Mouse (Mus musculus) bone marrow macrophage, adult 2 months (primary cell): Measurements from ENCODE around the gene Tmtc2. TPM values are rescaled to one million over a fixed set of nuclear protein-coding genes. Genes with fewer than 3 reads are reported as not detected.

Experiments used
- H3K27ac ChIP-seq: 2 replicates; pipeline ENCODE4 v1.5.1; 2012; ENCODE audit warnings: low read depth, low read length; ENCODE audit not compliant: insufficient read depth
- H3K4me1 ChIP-seq: 2 replicates; pipeline ENCODE4 v1.6.1; 2012; ENCODE audit warnings: low read length; ENCODE audit not compliant: control insufficient read depth, insufficient read depth
- H3K4me3 ChIP-seq: 2 replicates; pipeline ENCODE4 v1.5.1; 2012; ENCODE audit warnings: mild to moderate bottlenecking, low read length, moderate library complexity; ENCODE audit not compliant: insufficient read depth
- CTCF ChIP-seq: IDR thresholded peaks from 2 replicates; pipeline ENCODE4 v1.5.1; 2012; ENCODE audit warnings: low read depth, mild to moderate bottlenecking, low read length, moderate library complexity
- POLR2A ChIP-seq: IDR thresholded peaks from 2 replicates; pipeline ENCODE4 v1.6.1; 2012; ENCODE audit warnings: mild to moderate bottlenecking, low read depth, low read length, borderline replicate concordance
- polyA plus RNA-seq: library from polyadenylated mRNA; stranded (reverse); fragments of >200 nt; gene quantifications from 2 replicates; pipeline ENCODE4 v1.2.4, GENCODE M21; 2012; ENCODE audit not compliant: missing spikeins, insufficient read depth, insufficient read length

The Tmtc2 gene
- polyA plus RNA-seq, 1 experiment = 1.3 TPM

DNA sequence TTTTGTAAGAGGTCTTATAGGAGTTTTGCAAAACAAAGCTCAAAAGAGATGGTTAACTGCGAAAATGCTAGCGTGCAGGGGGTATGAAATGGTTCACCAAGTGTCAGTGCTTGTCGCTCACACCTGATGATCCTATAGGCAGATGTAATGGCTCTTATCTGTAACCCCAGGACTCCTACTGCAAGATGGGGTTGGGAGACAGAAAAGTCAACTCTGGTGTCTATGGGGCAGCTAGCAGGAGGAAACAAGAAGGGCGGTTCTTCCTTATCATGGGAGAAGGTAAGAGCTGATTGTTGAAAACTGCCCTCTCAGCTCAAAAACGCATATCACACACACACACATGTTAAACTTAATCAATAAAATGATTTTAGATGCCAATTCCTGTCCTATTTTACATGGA, 351.3 kb downstream of the Tmtc2 start:
- H3K27ac ChIP-seq = no peak overlapping the region
- no peaks in the 10 kb centered on the region for H3K4me1 ChIP-seq
- TF ChIP-seq CTCF = no peak
- no peak overlapping the region for H3K4me3 ChIP-seq

DNA sequence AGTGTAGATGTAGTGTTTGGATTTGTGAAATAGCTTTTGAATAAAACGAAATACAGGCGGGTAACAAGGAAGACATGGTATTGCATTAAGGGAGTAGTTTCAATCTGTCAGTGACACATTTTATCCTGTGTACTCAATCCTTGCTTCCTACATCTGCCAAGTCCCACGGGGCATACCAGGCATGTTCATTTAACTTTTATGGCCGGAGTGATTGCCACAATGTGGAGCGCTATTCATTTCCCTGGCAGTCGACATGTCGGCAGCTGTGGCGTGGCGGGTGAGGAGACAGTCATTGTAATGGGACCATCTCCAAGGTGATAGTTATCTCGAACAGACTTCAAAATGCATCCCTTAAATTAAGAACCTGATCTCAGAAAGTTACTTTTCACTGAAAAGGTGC, 372.8 kb downstream of the Tmtc2 start:
- no peak for TF ChIP-seq POLR2A
- TF ChIP-seq CTCF = no peak
- H3K4me3 ChIP-seq = no peak overlapping the region
- H3K4me1 ChIP-seq = no peaks in the 10 kb centered on the region
- no peak overlapping the region for H3K27ac ChIP-seq

DNA sequence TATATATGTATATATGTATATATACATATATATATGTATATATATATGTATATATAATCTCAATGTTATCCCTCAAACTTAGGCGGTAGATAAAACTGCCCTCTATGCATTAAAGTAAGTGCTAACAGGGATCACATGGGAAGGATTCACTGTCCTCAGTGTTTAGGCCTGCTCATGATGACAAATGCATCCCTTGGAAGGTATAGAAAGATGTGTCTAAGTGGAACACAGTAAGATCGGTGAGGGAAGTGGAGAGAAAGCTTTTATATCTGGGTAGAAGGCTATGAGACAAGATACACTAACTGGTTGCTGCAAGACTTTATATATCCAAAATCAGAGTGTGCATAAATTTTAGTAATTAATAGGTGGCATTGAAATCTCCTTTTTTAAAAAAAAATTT, 373.6 kb downstream of the Tmtc2 start:
- no peak overlapping the region for H3K27ac ChIP-seq
- TF ChIP-seq POLR2A (no peak), CTCF (no peak)
- H3K4me3 ChIP-seq = no peak overlapping the region
- no peaks in the 10 kb centered on the region for H3K4me1 ChIP-seq

DNA sequence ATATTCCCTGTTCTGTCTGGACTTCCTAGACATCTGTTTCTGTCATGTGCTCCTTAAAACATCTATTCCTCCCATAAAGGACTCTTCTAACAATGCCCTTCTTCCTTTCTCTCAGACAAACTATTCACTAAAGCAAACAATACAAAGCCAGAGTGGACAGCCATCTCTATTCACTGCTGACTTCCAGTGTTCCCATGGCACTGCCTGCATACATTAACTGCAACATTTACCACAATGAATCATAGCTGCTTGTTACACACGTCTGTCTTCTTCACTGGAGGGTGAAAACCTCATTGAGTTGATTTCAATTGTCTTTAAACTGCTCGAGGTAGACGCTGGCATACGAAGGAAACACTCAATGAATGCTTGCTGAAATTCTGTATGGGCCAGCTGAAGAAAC, 374.2 kb downstream of the Tmtc2 start:
- Histone ChIP-seq H3K27ac (no peak overlapping the region), H3K4me3 (no peak overlapping the region), H3K4me1 (no peaks in the 10 kb centered on the region)
- TF ChIP-seq CTCF = no peak
- TF ChIP-seq POLR2A = no peak

DNA sequence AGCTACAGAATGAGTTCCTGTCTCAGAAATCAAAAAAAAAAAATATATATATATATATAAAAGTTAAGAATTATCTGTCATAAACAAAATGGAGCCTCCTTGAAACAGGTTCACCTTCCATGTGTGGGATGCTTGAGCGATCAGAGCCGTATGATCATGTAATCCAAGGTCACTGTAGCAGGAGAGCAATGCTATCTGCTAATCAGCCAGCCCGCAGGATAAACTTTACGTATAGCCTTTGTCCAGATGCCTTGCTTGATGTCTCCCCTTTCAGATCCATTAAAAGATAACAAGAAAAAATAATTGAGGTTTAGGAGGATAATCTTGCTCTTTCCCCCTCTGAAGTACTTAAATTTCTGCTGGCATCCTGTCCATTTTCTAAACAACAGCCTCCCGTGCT, 374.7 kb downstream of the Tmtc2 start:
- Histone ChIP-seq H3K27ac (no peak overlapping the region), H3K4me1 (no peaks in the 10 kb centered on the region), H3K4me3 (no peak overlapping the region)
- TF ChIP-seq POLR2A (no peak), CTCF (no peak)

DNA sequence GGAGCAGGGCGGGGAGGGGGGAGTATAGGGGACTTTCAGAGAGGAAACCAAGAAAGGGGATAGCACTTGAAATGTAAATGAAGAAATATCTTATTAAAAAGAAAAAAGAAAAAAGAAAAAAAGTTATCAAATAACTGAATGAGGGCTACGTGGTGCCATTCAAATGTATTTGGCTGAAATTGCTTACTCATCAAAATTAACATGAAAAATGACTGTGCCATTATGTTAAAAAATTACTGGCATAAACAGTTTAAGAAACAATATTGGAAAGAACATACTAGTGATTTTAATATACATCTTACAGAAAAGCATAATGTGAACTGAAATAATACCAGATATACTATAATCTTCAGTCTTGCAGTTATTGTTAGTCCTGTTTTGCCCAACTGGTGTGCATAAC, 378.9 kb downstream of the Tmtc2 start:
- H3K27ac ChIP-seq = no peak overlapping the region
- no peaks in the 10 kb centered on the region for H3K4me1 ChIP-seq
- TF ChIP-seq CTCF = no peak
- TF ChIP-seq POLR2A = no peak
- H3K4me3 ChIP-seq = no peak overlapping the region

DNA sequence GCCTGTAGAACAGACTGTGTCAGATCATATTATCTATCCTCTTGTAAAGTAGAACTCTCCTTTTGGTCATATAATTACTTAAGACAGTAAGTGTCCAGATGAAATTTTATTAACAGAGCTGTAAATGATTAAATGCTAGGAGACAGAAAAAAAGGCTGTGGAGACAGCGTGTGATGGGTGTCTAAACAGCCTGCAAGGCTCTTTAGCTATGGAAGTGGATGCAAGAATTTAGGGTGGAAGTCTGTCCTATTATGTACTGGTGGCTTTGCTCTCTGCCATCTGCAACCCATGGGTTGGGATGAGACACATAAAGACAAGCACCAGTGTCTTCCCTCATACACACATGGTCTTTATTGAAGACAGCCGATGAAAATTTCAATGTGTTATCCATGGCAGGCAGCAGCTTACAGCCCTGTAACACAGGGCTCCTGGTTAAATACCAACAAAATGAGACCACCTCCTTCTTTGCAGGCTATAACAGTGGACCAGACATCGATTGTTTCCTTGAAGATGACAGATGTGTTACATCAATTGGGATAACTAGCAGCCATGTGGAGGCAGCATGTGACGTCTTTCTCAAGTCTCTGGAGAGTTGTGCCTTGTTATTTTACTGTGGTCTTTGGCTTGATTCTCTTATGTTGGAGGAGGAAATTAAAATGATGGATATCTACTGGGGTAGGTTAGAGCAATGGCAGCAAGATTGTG, 380.3 kb downstream of the Tmtc2 start:
- TF ChIP-seq POLR2A (no peak), CTCF (no peak)
- H3K27ac ChIP-seq = no peak overlapping the region
- no peaks in the 10 kb centered on the region for H3K4me1 ChIP-seq
- H3K4me3 ChIP-seq = no peak overlapping the region

DNA sequence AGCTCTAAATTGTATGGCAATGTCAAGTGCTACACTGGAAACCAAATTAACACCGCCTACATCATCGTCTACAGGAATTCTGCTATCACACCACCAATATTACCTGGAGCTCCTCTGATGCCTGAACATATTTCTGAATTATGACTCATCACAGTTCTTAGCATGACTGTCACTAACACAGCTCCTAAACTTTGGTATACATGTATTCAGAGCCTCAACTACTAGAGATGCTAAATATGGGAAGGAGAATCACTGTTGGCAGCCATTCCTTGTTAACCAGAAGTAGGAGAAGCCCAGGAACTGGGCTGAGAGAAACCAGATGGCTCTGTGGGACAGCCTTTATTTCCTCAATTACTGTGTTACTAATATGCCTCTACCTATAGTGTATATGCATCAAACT, 382.2 kb downstream of the Tmtc2 start:
- Histone ChIP-seq H3K4me3 (no peak overlapping the region), H3K27ac (no peak overlapping the region), H3K4me1 (no peaks in the 10 kb centered on the region)
- TF ChIP-seq CTCF = no peak
- TF ChIP-seq POLR2A = no peak

DNA sequence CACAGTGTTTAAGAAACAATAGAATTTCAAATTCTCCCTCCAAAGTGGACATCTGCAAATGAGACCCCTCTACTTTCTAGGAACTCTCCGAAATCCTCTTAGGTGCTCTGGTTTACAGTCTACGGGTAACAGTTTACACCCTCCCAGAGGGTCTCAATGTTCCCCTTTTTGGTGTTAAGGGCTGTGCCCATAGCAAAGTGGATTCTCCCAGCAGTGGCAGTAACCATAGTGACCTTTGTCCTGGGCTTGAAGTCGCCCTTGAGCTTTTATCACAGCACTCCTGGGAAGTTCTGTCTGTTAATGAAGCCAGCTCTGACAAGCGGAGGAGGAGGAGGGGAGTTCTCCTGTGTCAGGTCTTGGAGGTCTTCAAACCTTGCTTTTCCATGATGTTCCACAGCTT, 384.5 kb downstream of the Tmtc2 start:
- Histone ChIP-seq H3K27ac (no peak overlapping the region), H3K4me1 (peaks cover 4% of the 10 kb centered on the region), H3K4me3 (no peak overlapping the region)
- TF ChIP-seq POLR2A = no peak
- no peak for TF ChIP-seq CTCF

DNA sequence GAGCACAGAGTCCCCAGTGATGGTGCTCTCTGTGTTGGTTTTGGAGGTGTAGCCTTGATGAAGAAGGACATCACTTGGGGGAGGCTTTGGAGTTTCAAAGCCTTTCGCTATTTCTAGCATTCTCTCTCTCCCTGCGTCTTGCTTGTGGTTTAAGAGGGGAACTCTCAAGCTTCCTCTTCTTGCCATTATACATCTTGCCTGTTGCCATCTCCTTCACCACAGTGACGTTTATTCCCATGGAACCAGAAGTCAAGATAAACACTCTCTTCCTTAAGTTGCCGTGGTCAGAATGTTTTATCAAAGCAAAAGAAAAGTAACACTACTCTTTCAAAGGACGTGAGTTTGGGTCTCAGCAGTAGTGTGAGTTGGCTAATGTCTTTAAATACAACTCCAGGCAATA, 387.6 kb downstream of the Tmtc2 start:
- H3K27ac ChIP-seq = no peak overlapping the region
- TF ChIP-seq POLR2A (no peak), CTCF (no peak)
- peaks cover 4% of the 10 kb centered on the region for H3K4me1 ChIP-seq
- H3K4me3 ChIP-seq = no peak overlapping the region

DNA sequence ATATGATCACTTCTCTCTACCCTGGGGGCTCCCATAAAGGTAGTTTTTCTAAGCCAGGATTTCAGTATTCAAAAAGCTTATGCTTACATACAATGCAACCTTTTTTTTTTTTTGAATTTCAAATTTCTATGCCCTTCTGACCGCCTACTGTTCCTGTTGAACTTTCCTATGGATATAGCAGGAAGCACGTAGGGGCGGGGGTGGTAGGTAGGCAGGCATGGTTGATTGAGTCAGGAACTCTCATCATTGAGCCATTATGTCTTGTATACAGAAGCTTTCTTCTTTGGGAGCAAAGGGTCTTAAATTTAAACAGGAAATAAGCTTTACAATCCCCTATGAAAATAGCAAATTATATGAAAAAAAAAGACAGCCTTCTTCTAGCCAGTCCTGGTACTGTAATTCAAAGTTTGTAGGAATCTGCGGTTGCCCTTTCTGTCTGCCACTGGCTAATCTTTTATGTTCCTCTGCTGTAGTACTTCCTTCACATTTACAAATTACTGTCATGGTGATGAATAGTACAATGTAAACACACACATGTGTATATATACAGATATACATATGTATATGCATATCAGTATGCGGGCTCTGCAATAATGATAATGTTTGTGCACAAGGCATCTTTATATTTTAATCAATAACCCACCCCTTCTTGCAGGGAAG, 405.7 kb downstream of the Tmtc2 start:
- Histone ChIP-seq H3K27ac (no peak overlapping the region), H3K4me3 (no peak overlapping the region), H3K4me1 (peaks cover 7% of the 10 kb centered on the region)
- TF ChIP-seq POLR2A = no peak
